Mouse (Mus musculus) CH12.LX (cell line): ENCODE measurements around the gene 1110032A03Rik. TPM values are rescaled to one million over a fixed set of nuclear protein-coding genes. Genes with fewer than 3 reads are reported as not detected.
A peak's percentile ranks its signal among the peaks of the same experiment; 100 is the strongest.

Experiments used
- DNase-seq: peaks from one replicate; pipeline ENCODE4 v3.0.0-alpha.2; 2013; ENCODE audit errors: extremely low read depth
- H3K27ac ChIP-seq: 2 replicates; pipeline ENCODE4 v1.5.1; 2012; ENCODE audit warnings: low read depth, mild to moderate bottlenecking, control low read depth, moderate library complexity; ENCODE audit not compliant: insufficient read depth
- H3K27me3 ChIP-seq: replicated peaks from 2 replicates; pipeline ENCODE3; 2012; ENCODE audit warnings: inconsistent platforms
- H3K36me3 ChIP-seq, 2 experiments: replicated peaks in 1 of 2; 2 replicates each; pipeline versions ENCODE3 to v1.6.1; 2012; ENCODE audit warnings: inconsistent platforms in 1 of 2, low read length in 1 of 2, mild to moderate bottlenecking in 1 of 2, mixed read lengths in 1 of 2, moderate library complexity in 1 of 2; ENCODE audit not compliant: control insufficient read depth in 1 of 2, insufficient read depth in 1 of 2
- H3K4me1 ChIP-seq, 2 experiments: 2 replicates each; pipeline ENCODE4 v1.6.1; 2012; ENCODE audit warnings: inconsistent platforms in 1 of 2, moderate library complexity in 1 of 2; ENCODE audit not compliant: insufficient read depth in 2 of 2, control insufficient read depth in 1 of 2
- H3K4me2 ChIP-seq: 2 replicates; pipeline ENCODE4 v1.6.1; 2012; ENCODE audit warnings: low read depth, mild to moderate bottlenecking, control low read depth; ENCODE audit not compliant: poor library complexity, insufficient read depth, severe bottlenecking
- H3K4me3 ChIP-seq, 3 experiments: fragments of 150-350 bp in 1 of 3; sonication (generic) in 1 of 3; replicated peaks in 1 of 3; 2 replicates each; pipeline versions ENCODE3 to v1.5.1; 2011 to 2012; ENCODE audit warnings: low read depth in 2 of 3, low read length in 2 of 3, mild to moderate bottlenecking in 2 of 3, moderate library complexity in 2 of 3, control low read depth in 1 of 3, improper control_type of control experiment in 1 of 3, inconsistent platforms in 1 of 3, mixed read lengths in 1 of 3; ENCODE audit not compliant: poor library complexity in 1 of 3
- H3K79me2 ChIP-seq: replicated peaks from 2 replicates; pipeline ENCODE4 v1.6.1; 2012; ENCODE audit warnings: mild to moderate bottlenecking, moderate library complexity; ENCODE audit not compliant: control insufficient read depth, poor library complexity, insufficient read depth, severe bottlenecking; ENCODE audit errors: extremely low read depth
- H3K9ac ChIP-seq: 2 replicates; pipeline ENCODE4 v1.6.1; 2012; ENCODE audit warnings: low read depth, mild to moderate bottlenecking, control low read depth, moderate library complexity; ENCODE audit not compliant: insufficient read depth
- H3K9me3 ChIP-seq: replicated peaks from 2 replicates; pipeline ENCODE3; 2012; ENCODE audit warnings: low read length, inconsistent platforms, mixed read lengths
- BHLHE40 ChIP-seq: IDR thresholded peaks from 2 replicates; pipeline ENCODE4 v1.6.1; 2011; ENCODE audit warnings: mild to moderate bottlenecking, low read depth, low read length, improper control_type of control experiment
- CTCF ChIP-seq, 2 experiments: IDR thresholded peaks in 1 of 2; conservative IDR thresholded peaks in 1 of 2; 2 replicates each; pipeline ENCODE4 v1.5.1; 2011 to 2012; ENCODE audit warnings: low read depth in 2 of 2, low read length in 2 of 2, improper control_type of control experiment in 1 of 2, inconsistent platforms in 1 of 2, mild to moderate bottlenecking in 1 of 2, moderate library complexity in 1 of 2
- HCFC1 ChIP-seq: IDR thresholded peaks from 2 replicates; pipeline ENCODE4 v1.6.1; 2012; ENCODE audit warnings: low read depth, mild to moderate bottlenecking, inconsistent platforms, low read length, improper control_type of control experiment
- NRF1 ChIP-seq: IDR thresholded peaks from 2 replicates; pipeline ENCODE4 v1.6.1; 2014; ENCODE audit warnings: low read depth, mild to moderate bottlenecking, inconsistent platforms, low read length, improper control_type of control experiment, moderate library complexity
- RAD21 ChIP-seq: IDR thresholded peaks from 2 replicates; pipeline ENCODE4 v1.6.1; 2011; ENCODE audit warnings: low read depth, mild to moderate bottlenecking, low read length, improper control_type of control experiment, moderate library complexity
- SMC3 ChIP-seq: IDR thresholded peaks from 2 replicates; pipeline ENCODE4 v1.6.1; 2011; ENCODE audit warnings: low read depth, low read length, improper control_type of control experiment
- dilution Hi-C: fragments of 300-500 bp; cut with MboI; formaldehyde crosslinking; loops from 2 replicates; pipeline ENCODE4 v1.14.3; 2020; ENCODE audit warnings: low sequenced_read_pairs; ENCODE audit not compliant: extremely low pct_unique_long_range_greater_than_20kb, extremely low pct_ligation_motif_present
- in situ Hi-C: fragments of 300-500 bp; cut with MboI; formaldehyde crosslinking; loops from 3 replicates; pipeline ENCODE4 v1.14.3; 2019; ENCODE audit warnings: low sequenced_read_pairs, low pct_ligation_motif_present, low pct_unique_long_range_greater_than_20kb, mixed read lengths
- polyA plus RNA-seq: library from polyadenylated mRNA; unstranded; fragments of >175 nt; gene quantifications from 2 replicates; pipeline ENCODE4 v1.2.1, GENCODE M21; 2012; ENCODE audit warnings: low read depth; ENCODE audit not compliant: insufficient read length
- total RNA-seq, 2 experiments: library from RNA; depleted of rRNA; stranded (reverse); fragments of 300-350 nt in 1 of 2; fragments of >200 nt in 1 of 2; gene quantifications; 2 replicates each; pipeline ENCODE4 v1.2.3; 2012 to 2014

1110032A03Rik gene
- total and polyA plus RNA-seq, 3 experiments = 7.7 to 11.3 (median 9.0) TPM

DNA sequence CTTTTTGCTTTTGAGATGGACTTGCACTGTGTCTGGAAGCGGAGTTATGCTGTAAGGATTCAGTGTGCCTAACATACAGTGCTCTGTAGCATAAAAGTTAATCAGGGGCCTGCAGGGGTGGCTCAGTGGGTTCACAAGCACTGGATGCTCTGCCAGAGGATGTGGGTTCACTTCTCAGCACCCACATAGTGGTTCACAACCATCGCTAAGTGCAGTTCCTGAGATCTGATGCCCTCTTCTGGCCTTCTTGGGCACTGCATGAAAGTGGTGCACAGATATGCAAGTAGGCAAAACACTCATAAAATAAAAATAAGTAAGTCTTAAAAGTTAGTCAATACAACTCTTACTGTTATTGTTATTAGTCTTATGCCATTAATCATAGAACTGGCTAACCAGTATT is 6.8 kb upstream of the 1110032A03Rik start:
- no peaks in the 10 kb centered on the region for H3K4me1 ChIP-seq
- in situ Hi-C loops = no loop called here
- no peak overlapping the region for H3K4me3 ChIP-seq
- H3K27ac ChIP-seq = no peak overlapping the region
- no peak for DNase-seq
- H3K9ac ChIP-seq = no peak overlapping the region
- dilution Hi-C loops = no loop called here
- no peak overlapping the region for H3K4me2 ChIP-seq
- H3K9me3 ChIP-seq = peaks cover 2% of the 10 kb centered on the region
- H3K27me3 ChIP-seq = no peaks in the 10 kb centered on the region
- H3K79me2 ChIP-seq = no peaks in the 10 kb centered on the region
- H3K36me3 ChIP-seq = peaks cover 49 to 84% of the 10 kb centered on the region in 2 experiments
- TF ChIP-seq CTCF (conservative IDR thresholded peaks at IDR 0.05 in 1 of 2, IDR thresholded peaks at IDR 0.05 in 1 of 2; ENCODE audit: low read depth in 2 of 2, low read length in 2 of 2) = peak; percentile 38 to 59; a peak in 3 of 4 replicates
- peak; percentile 16 for TF ChIP-seq RAD21
- no peak for TF ChIP-seq NRF1
- TF ChIP-seq SMC3 = peak; percentile 30
- TF ChIP-seq, all 38 proteins: peak for 3

DNA sequence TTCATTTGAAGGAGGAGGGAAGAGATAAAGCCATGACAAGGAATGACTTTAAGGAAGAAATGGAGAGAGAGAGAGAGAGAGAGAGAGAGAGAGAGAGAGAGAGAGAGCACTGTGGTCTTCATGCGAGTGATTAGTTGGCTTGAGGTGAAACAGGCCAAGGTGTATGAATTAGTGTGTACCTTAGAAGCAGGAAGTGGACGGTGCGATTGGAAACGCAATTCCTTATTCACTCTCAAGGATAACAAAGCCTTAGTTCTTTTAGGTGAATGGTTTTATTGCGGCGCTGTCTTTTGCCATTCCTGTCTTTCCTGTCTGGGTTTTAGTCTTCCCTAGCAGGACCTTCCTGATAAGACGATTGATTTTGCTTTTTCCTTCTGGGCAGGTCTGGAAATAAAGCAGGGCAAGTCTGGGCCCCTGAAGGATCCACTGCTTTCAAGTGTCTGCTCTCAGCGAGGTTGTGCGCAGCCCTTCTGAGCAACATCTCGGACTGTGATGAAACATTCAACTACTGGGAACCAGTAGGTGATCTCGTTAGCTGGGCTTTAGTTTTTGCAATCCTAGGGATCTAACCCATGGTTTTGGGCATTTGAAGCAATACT is 941 bp upstream of the 1110032A03Rik start:
- peaks cover 24 to 51% of the 10 kb centered on the region in 2 experiments for H3K36me3 ChIP-seq
- dilution Hi-C loops = no loop called here

DNA sequence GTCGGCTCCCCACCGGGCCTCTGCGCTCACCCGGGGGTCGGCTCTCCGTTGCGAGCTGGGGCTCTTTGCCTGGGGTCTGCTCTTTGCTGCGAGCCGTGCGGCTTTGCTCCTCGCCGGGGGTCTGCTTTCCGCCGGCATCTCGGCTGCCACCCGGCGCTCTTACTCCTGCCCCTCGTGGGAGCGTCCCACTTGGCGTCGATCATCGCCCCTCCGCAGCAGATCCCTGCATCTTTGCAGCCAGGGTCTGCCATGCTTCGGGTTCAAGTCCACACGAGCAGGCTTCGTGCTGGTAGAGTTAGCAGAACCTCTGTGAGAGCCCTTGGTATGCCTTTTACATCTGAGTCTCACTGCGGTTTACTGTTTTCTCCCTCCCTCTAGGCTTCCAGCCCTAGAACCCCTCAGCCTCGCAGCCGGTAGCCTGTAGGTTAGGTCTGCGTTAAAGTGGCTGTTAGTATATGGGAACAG is 374 bp upstream of the 1110032A03Rik start:
- Histone ChIP-seq H3K36me3 (peaks cover 21 to 50% of the 10 kb centered on the region in 2 experiments), H3K9me3 (no peaks in the 10 kb centered on the region), H3K4me2 (peak overlapping the region; percentile 57), H3K79me2 (peaks cover 4% of the 10 kb centered on the region), H3K27ac (no peak overlapping the region), H3K27me3 (no peaks in the 10 kb centered on the region), H3K4me3 (peak overlapping the region; percentile 76 to 89 (median 80)), H3K4me1 (peaks cover 3 to 13% of the 10 kb centered on the region in 2 experiments; a peak in 3 of 4 replicates), H3K9ac (peak overlapping the region; percentile 95)
- dilution Hi-C loops (no loop called here), in situ Hi-C loops (no loop called here)
- no peak for DNase-seq
- TF ChIP-seq BHLHE40 (0 out of 2 replicates have a peak, but pooled peaks have one; percentile 9), HCFC1 (no peak)

More for the DNA sequence above, 941 bp upstream of the 1110032A03Rik start:
- DNase-seq = no peak
- in situ Hi-C loops = no loop called here
- no peak for TF ChIP-seq BHLHE40
- TF ChIP-seq, all 38 proteins: peak for 0
- Histone ChIP-seq H3K9me3 (no peaks in the 10 kb centered on the region), H3K4me2 (peak overlapping the region; percentile 57; the same call in 1 of the 2 replicates), H3K4me1 (peaks cover 3 to 13% of the 10 kb centered on the region in 2 experiments; a peak in 3 of 4 replicates), H3K27me3 (no peaks in the 10 kb centered on the region), H3K27ac (no peak overlapping the region), H3K9ac (peak overlapping the region; percentile 95; the same call in 1 of the 2 replicates), H3K79me2 (peaks cover 4% of the 10 kb centered on the region), H3K4me3 (peak overlapping the region; percentile 76 to 89 (median 80))
